Mouse (Mus musculus) thymus, adult 2 months (tissue): ENCODE measurements around the gene Rab8a.

Source experiments
- CTCF ChIP-seq: fragments of 200-500 bp; IDR thresholded peaks from 2 replicates; pipeline ENCODE4 v1.5.1; 2012; ENCODE audit warnings: mild to moderate bottlenecking, control low read depth, low read length, moderate library complexity, borderline replicate concordance; ENCODE audit not compliant: control insufficient read depth, poor library complexity, insufficient read depth; ENCODE audit errors: extremely low read depth
- POLR2A ChIP-seq: fragments of 200-500 bp; IDR thresholded peaks from 2 replicates; pipeline ENCODE4 v1.6.1; 2012; ENCODE audit warnings: mild to moderate bottlenecking, low read length, control low read depth, moderate library complexity; ENCODE audit not compliant: control insufficient read depth, poor library complexity, insufficient read depth; ENCODE audit errors: extremely low read depth

- no peak for TF ChIP-seq POLR2A
- no peak for TF ChIP-seq CTCF
These were observed 28.1 kb upstream of the Rab8a start for GRCm38 (mm10) chr8:72132891-72133290.
